Mouse (Mus musculus): ENCODE data around the gene Fam71d.

DNA sequence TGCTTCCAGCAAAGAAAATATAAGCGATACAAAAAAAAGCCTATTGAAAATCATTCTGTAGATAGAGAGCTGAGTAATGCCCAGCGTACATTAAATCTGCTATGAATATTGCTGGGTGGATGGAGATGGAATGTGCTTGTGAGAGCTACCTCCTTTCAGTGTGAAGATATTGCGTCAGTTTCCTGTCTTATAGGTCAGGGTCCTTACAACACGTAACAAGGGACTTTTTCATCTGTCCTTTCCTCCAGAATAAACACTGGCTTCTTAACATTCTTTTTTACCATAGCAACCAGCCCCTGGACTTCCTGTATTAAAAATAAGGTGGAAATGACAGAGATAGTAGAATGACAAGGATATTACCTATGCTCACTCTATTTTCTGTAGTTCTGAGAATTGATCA, 9.1 kb upstream of the Fam71d start:
- no peak for TF ChIP-seq CTCF (IDR thresholded peaks at IDR 0.05; ENCODE audit: low read depth)
- no peak for TF ChIP-seq EP300 (IDR thresholded peaks at IDR 0.05; ENCODE audit: low read depth)
